Mouse (Mus musculus) macrophage (primary cell): ENCODE measurements around the gene Slc38a3. TPM values are rescaled to one million over a fixed set of nuclear protein-coding genes. Genes with fewer than 3 reads are reported as not detected.
"Not testable (repeated sequence)": the region's sequence is repeated elsewhere in the genome, so short reads cannot be mapped to it uniquely, and the experiment has no call there.

Experiments
- H3K27ac ChIP-seq: fragments of 350-480 bp; formaldehyde crosslinking; 2 replicates; pipeline ENCODE4 v1.9.0; 2021
- H3K36me3 ChIP-seq: fragments of 350-480 bp; formaldehyde crosslinking; 2 replicates; pipeline ENCODE4 v1.9.0; 2021; ENCODE audit errors: inconsistent target
- H3K4me3 ChIP-seq: fragments of 350-480 bp; formaldehyde crosslinking; 2 replicates; pipeline ENCODE4 v1.9.0; 2021; ENCODE audit errors: inconsistent target
- H3K79me2 ChIP-seq: fragments of 350-480 bp; formaldehyde crosslinking; 2 replicates; pipeline ENCODE4 v1.9.0; 2021; ENCODE audit errors: inconsistent target
- WGBS: methylation state at CpG from one replicate; pipeline ENCODE4 v1.1.7; 2026; ENCODE audit warnings: inconsistent platforms; ENCODE audit not compliant: missing documents; 5-methylcytosine and 5-hydroxymethylcytosine counted together
- polyA plus RNA-seq: library from polyadenylated mRNA; stranded (reverse); fragments of 250-400 nt; gene quantifications from 3 replicates; pipeline ENCODE4 v1.2.4, GENCODE M21; 2018; ENCODE audit warnings: inconsistent platforms

Slc38a3 gene
- polyA plus RNA-seq, 1 experiment from 2014 or later: not detected

GRCm38 (mm10) chr9:107682405-107682804, 13.1 kb upstream of the Slc38a3 start:
- Histone ChIP-seq H3K4me3 (no peak overlapping the region), H3K36me3 (no peaks in the 10 kb centered on the region), H3K27ac (no peak overlapping the region), H3K79me2 (no peaks in the 10 kb centered on the region)
- WGBS: 90% methylated on average over 20 of the region's 20 CpGs

GRCm38 (mm10) chr9:107679501-107679900, 10.2 kb upstream of the Slc38a3 start, which contains the start of gene Gnat1:
Gene Gnat1, minus strand, starts transcription at chr9:107679712.
- no peaks in the 10 kb centered on the region for H3K36me3 ChIP-seq
- WGBS: 74% methylated on average over 5 of the region's 5 CpGs

GRCm38 (mm10) chr9:107678861-107679260, 9.5 kb upstream of the Slc38a3 start:
- 100% methylated on average over 2 of the region's 2 CpGs for WGBS
- Histone ChIP-seq H3K27ac (no peak overlapping the region), H3K4me3 (no peak overlapping the region), H3K36me3 (no peaks in the 10 kb centered on the region), H3K79me2 (no peaks in the 10 kb centered on the region)

More at GRCm38 (mm10) chr9:107679501-107679900, 10.2 kb upstream of the Slc38a3 start, which contains the start of gene Gnat1:
- H3K4me3 ChIP-seq: no peak within 1 kb of the TSS
- H3K27ac ChIP-seq: no peak within 1 kb of the TSS
- H3K79me2 ChIP-seq: no peaks in the 10 kb centered on the region

- not testable (repeated sequence) for H3K79me2 ChIP-seq, H3K27ac ChIP-seq, H3K4me3 ChIP-seq, H3K36me3 ChIP-seq
- 40% methylated on average over 12 of the region's 14 CpGs for WGBS
Observed at GRCm38 (mm10) chr9:107677819-107678526, 8.6 kb upstream of the Slc38a3 start.

- Histone ChIP-seq H3K79me2 (no peaks in the 10 kb centered on the region), H3K36me3 (no peaks in the 10 kb centered on the region), H3K27ac (no peak overlapping the region), H3K4me3 (no peak overlapping the region)
- 26% methylated on average over 17 of the region's 17 CpGs for WGBS
Observed at GRCm38 (mm10) chr9:107677091-107677784, 7.9 kb upstream of the Slc38a3 start.

- no peak overlapping the region for H3K4me3 ChIP-seq
- H3K36me3 ChIP-seq: no peaks in the 10 kb centered on the region
- no peak overlapping the region for H3K27ac ChIP-seq
- H3K79me2 ChIP-seq: no peaks in the 10 kb centered on the region
- WGBS: 6% methylated on average over 24 of the region's 25 CpGs
Observed at GRCm38 (mm10) chr9:107676302-107676701, 7.0 kb upstream of the Slc38a3 start.

- Histone ChIP-seq H3K36me3 (no peaks in the 10 kb centered on the region), H3K27ac (no peak overlapping the region), H3K4me3 (no peak overlapping the region), H3K79me2 (no peaks in the 10 kb centered on the region)
- WGBS: under 1% methylated on average over 39 of the region's 39 CpGs
Observed at GRCm38 (mm10) chr9:107675671-107676301, 6.5 kb upstream of the Slc38a3 start.

- H3K27ac ChIP-seq: no peak overlapping the region
- WGBS: 85% methylated on average over 9 of the region's 9 CpGs
- H3K4me3 ChIP-seq: no peak overlapping the region
- H3K36me3 ChIP-seq: no peaks in the 10 kb centered on the region
- H3K79me2 ChIP-seq: no peaks in the 10 kb centered on the region
Observed at GRCm38 (mm10) chr9:107674609-107675429, 5.5 kb upstream of the Slc38a3 start.

GRCm38 (mm10) chr9:107670259-107670658, 929 bp upstream of the Slc38a3 start:
- 93% methylated on average over 5 of the region's 5 CpGs for WGBS
- H3K4me3 ChIP-seq: no peak overlapping the region
- H3K36me3 ChIP-seq: no peaks in the 10 kb centered on the region
- H3K27ac ChIP-seq: no peak overlapping the region
- no peaks in the 10 kb centered on the region for H3K79me2 ChIP-seq

GRCm38 (mm10) chr9:107668916-107669315, 414 bp downstream of the Slc38a3 start:
- WGBS: 90% methylated on average over 3 of the region's 3 CpGs
- Histone ChIP-seq H3K4me3 (no peak overlapping the region), H3K79me2 (no peaks in the 10 kb centered on the region), H3K27ac (no peak overlapping the region), H3K36me3 (no peaks in the 10 kb centered on the region)

- H3K79me2 ChIP-seq: no peaks in the 10 kb centered on the region
- H3K4me3 ChIP-seq: no peak overlapping the region
- H3K36me3 ChIP-seq: no peaks in the 10 kb centered on the region
- no peak overlapping the region for H3K27ac ChIP-seq
- 72% methylated on average over 8 of the region's 8 CpGs for WGBS
Observed at GRCm38 (mm10) chr9:107668011-107668410, 1.3 kb downstream of the Slc38a3 start.

- Histone ChIP-seq H3K79me2 (no peaks in the 10 kb centered on the region), H3K4me3 (no peak overlapping the region), H3K36me3 (no peaks in the 10 kb centered on the region), H3K27ac (no peak overlapping the region)
- 1% methylated on average over 21 of the region's 24 CpGs for WGBS
Observed at GRCm38 (mm10) chr9:107667219-107667618, 2.1 kb downstream of the Slc38a3 start.

- no peak overlapping the region for H3K4me3 ChIP-seq
- 2% methylated on average over 30 of the region's 30 CpGs for WGBS
Observed at GRCm38 (mm10) chr9:107666751-107667205, 2.6 kb downstream of the Slc38a3 start.

GRCm38 (mm10) chr9:107665308-107665707, 4.0 kb downstream of the Slc38a3 start:
- no peaks in the 10 kb centered on the region for H3K36me3 ChIP-seq
- H3K27ac ChIP-seq: no peak overlapping the region
- H3K79me2 ChIP-seq: no peaks in the 10 kb centered on the region
- H3K4me3 ChIP-seq: no peak overlapping the region
- 73% methylated on average over 7 of the region's 7 CpGs for WGBS

More at GRCm38 (mm10) chr9:107666751-107667205, 2.6 kb downstream of the Slc38a3 start:
- no peaks in the 10 kb centered on the region for H3K79me2 ChIP-seq
- no peak overlapping the region for H3K27ac ChIP-seq
- H3K36me3 ChIP-seq: no peaks in the 10 kb centered on the region
